Mouse (Mus musculus): ENCODE results near the gene Pdzd9. TPM values are rescaled to one million over a fixed set of nuclear protein-coding genes. Genes with fewer than 3 reads are reported as not detected.

Gene Pdzd9
- total RNA-seq, 2 experiments from 2014 or later: not detected

GRCm38 (mm10) chr7:120643217-120643616 is 26.9 kb downstream of the Pdzd9 start:
- no peak for DNase-seq (ENCODE audit: low spot score in 2 of 2)

DNA sequence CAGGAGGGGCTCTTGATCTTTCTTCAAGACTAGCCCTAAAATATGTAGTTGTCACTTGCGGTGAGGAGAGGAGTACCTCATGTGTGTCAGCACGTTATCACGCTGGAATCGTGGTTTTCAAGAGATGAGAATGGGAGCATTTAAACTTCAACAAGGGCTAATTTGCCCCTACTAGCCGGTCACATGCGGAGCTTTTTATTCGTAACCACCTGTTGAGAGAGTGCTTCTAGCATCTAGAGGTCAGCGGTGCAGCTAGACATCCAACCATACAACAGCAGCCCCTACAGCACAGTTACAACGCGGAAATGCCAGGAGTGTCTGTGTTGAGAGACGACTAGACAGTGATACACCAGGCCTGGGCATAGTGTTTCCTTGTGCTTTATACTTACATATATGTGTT is 34.3 kb downstream of the Pdzd9 start:
- DNase-seq (ENCODE audit: low spot score in 2 of 2): no peak

DNA sequence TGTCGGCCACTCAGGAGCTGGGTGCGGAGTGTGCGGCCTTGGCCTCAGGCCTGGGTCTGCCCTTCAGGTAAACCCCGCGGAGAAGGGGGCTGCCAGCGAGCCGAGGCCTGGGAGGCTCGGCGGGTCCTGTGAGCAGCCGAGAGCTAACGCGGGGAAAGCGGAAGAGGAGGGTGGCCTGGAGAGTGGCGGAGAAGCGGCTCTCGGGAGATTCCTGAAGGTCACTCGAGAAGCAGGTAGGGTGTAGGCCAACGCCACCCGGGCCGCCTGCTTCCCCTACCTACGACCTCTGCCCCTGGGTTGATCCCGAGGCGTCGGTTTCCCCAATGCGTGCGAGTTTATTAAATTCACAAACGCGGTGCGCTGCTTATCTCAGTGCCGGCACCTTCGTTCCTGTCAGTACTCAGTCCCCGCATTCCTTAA is 34.8 kb downstream of the Pdzd9 start:
- DNase-seq (ENCODE audit: low spot score in 2 of 2): no peak

GRCm38 (mm10) chr7:120634711-120635361 is 35.3 kb downstream of the Pdzd9 start, which contains the start of gene Uqcrc2:
Gene Uqcrc2, plus strand, starts transcription at chr7:120635176.
- DNase-seq (ENCODE audit: low spot score in 2 of 2): peak; percentile 71 to 88

- no peak for DNase-seq (ENCODE audit: low spot score in 2 of 2)
Measured at GRCm38 (mm10) chr7:120634301-120634700, 35.8 kb downstream of the Pdzd9 start.

- no peak for DNase-seq (ENCODE audit: low spot score in 2 of 2)
Measured at GRCm38 (mm10) chr7:120632518-120632917, 37.6 kb downstream of the Pdzd9 start.

GRCm38 (mm10) chr7:120620841-120621240 is 49.3 kb downstream of the Pdzd9 start:
- DNase-seq (ENCODE audit: low spot score in 2 of 2): no peak

DNA sequence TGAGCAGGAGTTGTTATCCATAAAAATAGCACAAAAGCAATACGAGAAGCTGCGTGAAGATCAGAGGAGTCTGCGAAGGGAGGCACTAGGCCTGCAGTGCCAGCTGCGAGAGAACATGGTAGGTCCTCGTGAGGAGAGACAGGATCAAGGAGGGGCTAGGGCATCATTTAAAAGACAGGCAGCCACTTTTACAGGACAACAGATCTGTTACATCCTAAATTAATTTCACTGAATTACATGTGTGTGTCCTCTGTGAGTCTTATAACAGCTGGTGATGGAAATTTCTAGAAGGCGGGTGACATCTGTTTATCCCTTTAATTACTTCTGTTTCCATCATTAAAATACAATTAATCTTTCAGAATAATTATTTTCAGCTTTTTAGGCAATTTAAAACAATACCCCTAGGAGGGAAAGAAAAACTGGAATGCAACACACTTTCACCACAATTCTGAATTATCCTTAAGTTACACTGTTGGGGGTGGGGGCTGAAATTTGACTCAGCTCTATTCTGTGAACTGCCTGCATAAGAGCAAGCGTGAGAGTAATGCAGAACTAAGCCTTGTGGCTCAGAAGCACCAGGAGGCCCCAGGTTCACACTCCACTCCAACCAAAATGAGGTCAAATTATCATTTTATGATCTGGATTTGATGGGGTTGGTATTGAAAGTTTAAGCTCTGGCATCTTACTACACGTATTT is 49.9 kb downstream of the Pdzd9 start:
- DNase-seq (ENCODE audit: low spot score in 2 of 2): no peak

Other genes with a start within 250 kb of the Pdzd9 start
- 100 to 1,000 TPM; 395 to 428 TPM for gene Uqcrc2, start 35.2 kb downstream of the Pdzd9 start, total RNA-seq (2021)
- 10 to 100 TPM; 25.6 to 31.3 TPM for gene Mosmo, start 7.3 kb upstream of the Pdzd9 start, total RNA-seq (2021)
- under 1 TPM; 0.67 to 0.74 TPM for gene Vwa3a, start 69.0 kb upstream of the Pdzd9 start, total RNA-seq (2021)
- gene Gm5737, start 142.0 kb upstream of the Pdzd9 start, total RNA-seq (2021): under 1 TPM in 1 of 2 experiments, not detected in 1; 0.54 TPM
- 10 to 100 TPM; 77.1 TPM for gene Eef2k, start 172.5 kb upstream of the Pdzd9 start, total RNA-seq (2021)
- gene Polr3e, start 247.4 kb upstream of the Pdzd9 start, total RNA-seq (2021): 10 to 100 TPM; 18.2 to 23.1 TPM